Mouse (Mus musculus): ENCODE results near the gene Arih1. TPM values are rescaled to one million over a fixed set of nuclear protein-coding genes. Genes with fewer than 3 reads are reported as not detected.

Arih1 gene
- total and polyA plus RNA-seq, 3 experiments: 46.5 to 60.4 (median 48.4) TPM

DNA sequence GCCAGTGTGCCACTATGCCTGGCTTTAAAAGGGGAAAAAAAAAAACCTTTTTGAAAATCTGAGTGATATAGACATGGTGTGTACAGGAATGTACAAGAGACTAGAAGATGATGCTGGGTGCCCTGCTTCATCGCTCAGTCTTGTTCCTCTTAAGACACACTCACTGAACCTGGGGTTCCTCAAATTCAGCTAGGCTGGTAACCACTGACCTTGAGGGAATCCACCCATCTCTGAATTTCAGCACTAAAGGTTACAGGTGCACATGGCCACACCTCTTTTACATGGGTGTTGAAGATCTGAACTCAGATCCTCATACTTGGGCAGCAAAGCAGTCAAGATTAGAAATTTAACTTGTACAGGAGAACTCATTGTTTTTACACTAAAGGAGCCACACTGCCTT lies 79.1 kb downstream of the Arih1 start:
- Histone ChIP-seq H3K36me3 (ENCODE audit: control insufficient read depth in 1 of 2, insufficient read depth in 2 of 2, low read length in 2 of 2) (peaks cover 0 to 39% of the 10 kb centered on the region in 2 experiments; a peak in 2 of 4 replicates), H3K4me3 (ENCODE audit: control insufficient read depth in 1 of 2, insufficient read depth in 1 of 2, low read depth in 2 of 2, low read length in 2 of 2) (no peak overlapping the region), H3K27ac (ENCODE audit: control insufficient read depth, low read depth, low read length) (no peak overlapping the region), H3K79me2 (ENCODE audit: control insufficient read depth, insufficient read depth, low read length, poor library complexity) (no peaks in the 10 kb centered on the region; the same call in 1 of the 2 replicates), H3K4me1 (ENCODE audit: control insufficient read depth in 1 of 2, insufficient read depth in 2 of 2, low read length in 2 of 2) (no peaks in the 10 kb centered on the region), H3K9ac (ENCODE audit: control insufficient read depth, low read depth, low read length, poor library complexity, severe bottlenecking) (no peak overlapping the region), H3K27me3 (ENCODE audit: control insufficient read depth in 1 of 2, insufficient read depth in 2 of 2, low read length in 2 of 2) (no peaks in the 10 kb centered on the region), H3K9me3 (replicated peaks; ENCODE audit: insufficient read depth, low read length) (no peaks in the 10 kb centered on the region)
- DNase-seq (ENCODE audit: low read depth, low spot score): peak; percentile 27
- TF ChIP-seq MEF2A (IDR thresholded peaks at IDR 0.05; ENCODE audit: extremely low read depth, insufficient replicate concordance, low read depth, low read length, poor library complexity, severe bottlenecking): no peak
- no peak for TF ChIP-seq RCOR1 (IDR thresholded peaks at IDR 0.05; ENCODE audit: low read depth, low read length)
- TF ChIP-seq ZKSCAN1 (IDR thresholded peaks at IDR 0.05; ENCODE audit: low read depth, low read length): no peak
- TF ChIP-seq CHD2 (IDR thresholded peaks at IDR 0.05; ENCODE audit: low read length): no peak
- no peak for TF ChIP-seq MAX (IDR thresholded peaks at IDR 0.05; ENCODE audit: low read length)
- no peak for TF ChIP-seq RAD21 (IDR thresholded peaks at IDR 0.05; ENCODE audit: low read depth, low read length)
- no peak for TF ChIP-seq ZNF384 (IDR thresholded peaks at IDR 0.05; ENCODE audit: low read depth, low read length)
- TF ChIP-seq MAZ (IDR thresholded peaks at IDR 0.05; ENCODE audit: low read depth, low read length): no peak
- no peak for TF ChIP-seq TBP (IDR thresholded peaks at IDR 0.05; ENCODE audit: low read depth, low read length)
- TF ChIP-seq POLR2A (IDR thresholded peaks at IDR 0.05; ENCODE audit: control insufficient read depth in 1 of 2, insufficient read depth in 1 of 2, low read depth in 1 of 2, low read length in 2 of 2, poor library complexity in 1 of 2): no peak
- no peak for TF ChIP-seq USF1 (IDR thresholded peaks at IDR 0.05; ENCODE audit: low read depth, low read length)
- TF ChIP-seq GABPA (IDR thresholded peaks at IDR 0.05; ENCODE audit: low read depth, low read length): no peak
- no peak for TF ChIP-seq UBTF (IDR thresholded peaks at IDR 0.05; ENCODE audit: borderline replicate concordance, insufficient read depth, low read depth, low read length)
- TF ChIP-seq HCFC1 (IDR thresholded peaks at IDR 0.05; ENCODE audit: low read depth, low read length): no peak
- TF ChIP-seq JUND (IDR thresholded peaks at IDR 0.05; ENCODE audit: low read depth, low read length): no peak
- no peak for TF ChIP-seq MYB (IDR thresholded peaks at IDR 0.05; ENCODE audit: low read depth, low read length)

DNA sequence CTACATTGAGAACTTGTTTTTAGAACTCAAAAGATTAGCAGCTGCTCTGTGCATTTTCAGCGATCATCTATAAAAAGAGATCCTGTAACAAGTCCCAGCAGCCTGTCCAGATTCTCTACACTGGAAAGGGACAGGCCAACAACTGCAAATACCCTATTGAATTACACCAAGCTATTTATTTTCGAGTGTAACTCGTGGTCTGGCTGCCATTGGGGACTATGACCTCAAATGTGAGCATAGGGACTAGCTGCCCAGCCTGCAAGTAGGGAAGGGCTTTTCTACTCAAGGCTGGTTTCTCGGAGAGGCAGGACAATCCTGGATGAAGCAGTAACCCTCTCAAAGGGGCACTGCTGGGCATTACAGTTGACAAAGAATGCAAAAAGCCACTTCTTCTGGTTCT lies 97.3 kb downstream of the Arih1 start:
- no peaks in the 10 kb centered on the region for H3K27me3 ChIP-seq (ENCODE audit: control insufficient read depth in 1 of 2, insufficient read depth in 2 of 2, low read length in 2 of 2)
- no peaks in the 10 kb centered on the region for H3K79me2 ChIP-seq (ENCODE audit: control insufficient read depth, insufficient read depth, low read length, poor library complexity)
- no peak overlapping the region for H3K27ac ChIP-seq (ENCODE audit: control insufficient read depth, low read depth, low read length)
- no peak for TF ChIP-seq POLR2A (IDR thresholded peaks at IDR 0.05; ENCODE audit: control insufficient read depth in 1 of 2, insufficient read depth in 1 of 2, low read depth in 1 of 2, low read length in 2 of 2, poor library complexity in 1 of 2)
- no peak for TF ChIP-seq SMC3 (IDR thresholded peaks at IDR 0.05; ENCODE audit: low read depth, low read length)
- TF ChIP-seq TBP (IDR thresholded peaks at IDR 0.05; ENCODE audit: low read depth, low read length): no peak
- no peak for TF ChIP-seq USF2 (IDR thresholded peaks at IDR 0.05; ENCODE audit: borderline replicate concordance in 1 of 2, insufficient read depth in 1 of 2, low read depth in 1 of 2, low read length in 2 of 2)
- no peak overlapping the region for H3K4me3 ChIP-seq (ENCODE audit: control insufficient read depth in 1 of 2, insufficient read depth in 1 of 2, low read depth in 2 of 2, low read length in 2 of 2)
- no peak for DNase-seq (ENCODE audit: low read depth, low spot score)
- no peak overlapping the region for H3K9ac ChIP-seq (ENCODE audit: control insufficient read depth, low read depth, low read length, poor library complexity, severe bottlenecking)
- H3K36me3 ChIP-seq (ENCODE audit: control insufficient read depth in 1 of 2, insufficient read depth in 2 of 2, low read length in 2 of 2): peaks cover 13 to 24% of the 10 kb centered on the region in 2 experiments
- peaks cover 9 to 14% of the 10 kb centered on the region in 2 experiments for H3K4me1 ChIP-seq (ENCODE audit: control insufficient read depth in 1 of 2, insufficient read depth in 2 of 2, low read length in 2 of 2)
- no peaks in the 10 kb centered on the region for H3K9me3 ChIP-seq (replicated peaks; ENCODE audit: insufficient read depth, low read length)

Measured in MEL (cell line).